17 mouse cellular contexts compared by ENCODE assay signal in the genomic region with DNA sequence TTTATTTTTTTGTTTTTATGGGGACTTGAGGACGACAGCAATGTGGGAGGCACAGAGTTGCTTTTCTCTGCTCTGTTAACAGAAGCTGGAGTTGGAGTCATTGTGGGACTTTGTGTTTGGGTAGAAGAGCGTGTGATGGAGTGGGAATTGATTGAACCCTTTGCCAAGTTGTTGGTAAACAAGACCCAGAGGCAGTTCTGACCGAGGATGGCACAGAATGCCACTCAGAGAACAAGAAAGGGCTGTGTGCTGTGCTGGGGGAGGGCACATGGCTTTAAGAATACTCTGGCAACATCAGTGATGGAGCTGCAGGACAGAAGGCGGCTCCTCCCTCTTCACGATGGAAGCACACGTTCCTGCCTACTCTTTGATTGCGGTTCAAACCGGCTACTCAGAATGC. TPM values are rescaled to one million over a fixed set of nuclear protein-coding genes. Genes with fewer than 3 reads are reported as not detected.
A peak's percentile ranks its signal among the peaks of the same experiment; 100 is the strongest.
DNase-seq lines count a peak whose midpoint lies in the region; ATAC-seq and TF ChIP-seq lines count a peak whose summit lies in the region.
"Had no signal": no experiment of that assay in that cellular context is flagged by ENCODE, and none has a peak within 500 bp of the region (broad histone marks: within the 10 kb centered on the region; RNA-seq: fewer than 3 reads in every experiment).

No protein-coding gene starts in this region.

- intact Hi-C loops in left cerebral cortex, postnatal 36 days (cut with DNase I), result no loop called here
- intact Hi-C loops in gastrocnemius, postnatal 14 days (cut with DNase I; ENCODE audit: low total_unique reads), result no loop called here

- DNase-seq in cerebellum, adult 9-11 months, result peak; percentile 43
- peak; percentile 39 for DNase-seq in left cerebral cortex, adult 11 months (ENCODE audit: low spot score)
- DNase-seq in left cerebral cortex, postnatal 36 days (ENCODE audit: low spot score in 2 of 2), result no peak
- peak; percentile 87 for DNase-seq in Muller cell, postnatal 12 days (ENCODE audit: inconsistent ontology term)
- DNase-seq in layer of hippocampus, adult 2 months (ENCODE audit: low spot score in 2 of 2), result peak; percentile 34 to 69
- no peak for DNase-seq in kidney, postnatal 25 days
- DNase-seq in gastrocnemius, postnatal 14 days, result no peak
- DNase-seq: heart, postnatal 4 days; kidney, adult 18-20 months; kidney, postnatal 36 days; liver, embryonic 13.5 days; thymus, adult 18-20 months had no signal

- H3K27ac ChIP-seq in layer of hippocampus, adult 2 months, result peak overlapping the region; percentile 86
- H3K27ac ChIP-seq: liver, embryonic 13.5 days had no signal

- H3K4me3 ChIP-seq in layer of hippocampus, adult 2 months, result no peak overlapping the region
- H3K4me3 ChIP-seq: erythroblast, embryonic 14.5 days; heart, embryonic 12.5 days; liver, embryonic 13.5 days; megakaryocyte, embryonic 14.5 days; myocyte had no signal

- no peak for TF ChIP-seq CTCF in layer of hippocampus, adult 2 months (conservative IDR thresholded peaks at IDR 0.05)

- ATAC-seq in cerebellum, adult (ENCODE audit: insufficient number of reproducible peaks, low FRiP score, low TSS enrichment), result no peak

RNA-seq across cellular contexts. Expression of gene Wdr20, which starts 43.4 kb away (rescaled TPM):
- 10 to 100 TPM; 45.9 to 46.6 TPM for total RNA-seq in left cerebral cortex, postnatal 36 days (2021)
- total RNA-seq in layer of hippocampus, adult 2 months (2021), result 10 to 100 TPM; 43.5 to 49.9 TPM
- total RNA-seq in gastrocnemius, postnatal 14 days (2021), result 10 to 100 TPM; 19.1 to 20.3 TPM

RNA-seq across cellular contexts. Expression of gene Mok, which starts 59.6 kb away (rescaled TPM):
- total RNA-seq in left cerebral cortex, postnatal 36 days (2021), result 10 to 100 TPM; 10.9 to 12.1 TPM
- 10 to 100 TPM; 10.4 to 13.7 TPM for total RNA-seq in layer of hippocampus, adult 2 months (2021)
- under 1 TPM; 0.25 to 0.31 TPM for total RNA-seq in gastrocnemius, postnatal 14 days (2021)

Comparison
In these comparisons a context has a peak if more than half of its experiments do, and no peak if none do; other contexts are left out.
1. DNase-seq: peak in cerebellum, adult 9-11 months (single experiment), left cerebral cortex, adult 11 months (single experiment), Muller cell, postnatal 12 days (single experiment) and layer of hippocampus, adult 2 months (2 of 2); none in left cerebral cortex, postnatal 36 days (0 of 2), kidney, postnatal 25 days (0 of 2) and gastrocnemius, postnatal 14 days (single experiment).
2. RNA of gene Mok, which starts 59.6 kb away (total RNA-seq): 10.4 to 13.7 TPM in layer of hippocampus, adult 2 months and 10.9 to 12.1 TPM in left cerebral cortex, postnatal 36 days; 0.25 to 0.31 TPM in gastrocnemius, postnatal 14 days; every median in the first group is over 4 times any median in the second.